Mouse (Mus musculus) E14TG2a.4 (cell line): Measurements from ENCODE around the gene Tmem178b.

Experiments used
- H3K27me3 ChIP-seq: 2 replicates; pipeline ENCODE4 v1.6.1; 2014; ENCODE audit warnings: low read length, control low read depth; ENCODE audit not compliant: insufficient read depth
- H3K36me3 ChIP-seq: 2 replicates; pipeline ENCODE4 v1.6.1; 2014; ENCODE audit warnings: low read length, control low read depth; ENCODE audit not compliant: insufficient read depth
- H3K4me1 ChIP-seq: replicated peaks from 2 replicates; pipeline ENCODE4 v1.6.1; 2014; ENCODE audit warnings: low read depth, low read length, control low read depth
- H3K4me3 ChIP-seq: replicated peaks from 2 replicates; pipeline ENCODE4 v1.5.1; 2014; ENCODE audit warnings: mild to moderate bottlenecking, low read length
- H3K9me3 ChIP-seq: 2 replicates; pipeline ENCODE4 v1.6.1; 2014; ENCODE audit warnings: low read length, control low read depth
- CTCF ChIP-seq: conservative IDR thresholded peaks from 2 replicates; pipeline ENCODE4 v1.5.1; 2014; ENCODE audit warnings: low read length
- NANOG ChIP-seq: IDR thresholded peaks from 2 replicates; pipeline ENCODE4 v1.6.1; 2014; ENCODE audit warnings: borderline replicate concordance, low read length, mixed read lengths
- POU5F1 ChIP-seq: IDR thresholded peaks from 2 replicates; pipeline ENCODE4 v1.6.1; 2014; ENCODE audit warnings: low read length, borderline replicate concordance

Tmem178b gene

GRCm38 (mm10) chr6:40205380-40205779, 332.3 kb downstream of the Tmem178b start:
- Histone ChIP-seq H3K9me3 (no peaks in the 10 kb centered on the region), H3K27me3 (no peaks in the 10 kb centered on the region), H3K4me3 (no peak overlapping the region), H3K36me3 (no peaks in the 10 kb centered on the region), H3K4me1 (no peaks in the 10 kb centered on the region; the same call in 1 of the 2 replicates)
- TF ChIP-seq CTCF (no peak), NANOG (no peak), POU5F1 (no peak)

- no peaks in the 10 kb centered on the region for H3K9me3 ChIP-seq
- no peak for TF ChIP-seq NANOG
- TF ChIP-seq POU5F1: no peak
- no peak for TF ChIP-seq CTCF
- no peak overlapping the region for H3K4me3 ChIP-seq
- no peaks in the 10 kb centered on the region for H3K4me1 ChIP-seq
- no peaks in the 10 kb centered on the region for H3K36me3 ChIP-seq
- H3K27me3 ChIP-seq: no peaks in the 10 kb centered on the region
These were observed 334.9 kb downstream of the Tmem178b start for GRCm38 (mm10) chr6:40208014-40208413.

- no peaks in the 10 kb centered on the region for H3K9me3 ChIP-seq
- H3K4me1 ChIP-seq: no peaks in the 10 kb centered on the region
- TF ChIP-seq CTCF: no peak
- no peak for TF ChIP-seq NANOG
- no peak for TF ChIP-seq POU5F1
- no peak overlapping the region for H3K4me3 ChIP-seq
- H3K36me3 ChIP-seq: no peaks in the 10 kb centered on the region
- H3K27me3 ChIP-seq: no peaks in the 10 kb centered on the region
These were observed 336.1 kb downstream of the Tmem178b start for GRCm38 (mm10) chr6:40209172-40209571.

- Histone ChIP-seq H3K4me3 (no peak overlapping the region), H3K9me3 (no peaks in the 10 kb centered on the region), H3K27me3 (no peaks in the 10 kb centered on the region), H3K36me3 (no peaks in the 10 kb centered on the region), H3K4me1 (no peaks in the 10 kb centered on the region)
- TF ChIP-seq POU5F1 (no peak), NANOG (no peak), CTCF (no peak)
These were observed 344.1 kb downstream of the Tmem178b start for GRCm38 (mm10) chr6:40217154-40217553.

GRCm38 (mm10) chr6:40217651-40218050, 344.6 kb downstream of the Tmem178b start:
- no peaks in the 10 kb centered on the region for H3K4me1 ChIP-seq
- no peak for TF ChIP-seq POU5F1
- TF ChIP-seq CTCF: no peak
- no peak for TF ChIP-seq NANOG
- H3K27me3 ChIP-seq: no peaks in the 10 kb centered on the region
- no peak overlapping the region for H3K4me3 ChIP-seq
- no peaks in the 10 kb centered on the region for H3K9me3 ChIP-seq
- no peaks in the 10 kb centered on the region for H3K36me3 ChIP-seq

GRCm38 (mm10) chr6:40220634-40221120, 347.6 kb downstream of the Tmem178b start:
- no peak for TF ChIP-seq NANOG
- no peak for TF ChIP-seq CTCF
- TF ChIP-seq POU5F1: no peak
- H3K27me3 ChIP-seq: no peaks in the 10 kb centered on the region
- peaks cover 13% of the 10 kb centered on the region for H3K9me3 ChIP-seq
- no peak overlapping the region for H3K4me3 ChIP-seq
- H3K36me3 ChIP-seq: no peaks in the 10 kb centered on the region
- no peaks in the 10 kb centered on the region for H3K4me1 ChIP-seq

- Histone ChIP-seq H3K36me3 (no peaks in the 10 kb centered on the region), H3K9me3 (peaks cover 13% of the 10 kb centered on the region), H3K4me1 (no peaks in the 10 kb centered on the region), H3K4me3 (no peak overlapping the region), H3K27me3 (no peaks in the 10 kb centered on the region)
- TF ChIP-seq POU5F1 (no peak), NANOG (no peak), CTCF (no peak)
These were observed 352.7 kb downstream of the Tmem178b start for GRCm38 (mm10) chr6:40225585-40226280.

- Histone ChIP-seq H3K9me3 (peaks cover 3% of the 10 kb centered on the region), H3K4me1 (peaks cover 2% of the 10 kb centered on the region), H3K36me3 (no peaks in the 10 kb centered on the region), H3K4me3 (no peak overlapping the region), H3K27me3 (no peaks in the 10 kb centered on the region)
- TF ChIP-seq CTCF (no peak), POU5F1 (no peak), NANOG (no peak)
These were observed 355.9 kb downstream of the Tmem178b start for GRCm38 (mm10) chr6:40228981-40229380.
